Mouse (Mus musculus) gastrocnemius, postnatal 14 days (tissue): ENCODE measurements around the gene Trim17. TPM values are rescaled to one million over a fixed set of nuclear protein-coding genes. Genes with fewer than 3 reads are reported as not detected.

Source experiments
- DNase-seq: peaks from one replicate; pipeline ENCODE4 v3.0.0; 2021; ENCODE audit warnings: mixed read lengths
- intact Hi-C: fragments of 180-260 bp; cut with DNase I; formaldehyde crosslinking; loops from one replicate; pipeline ENCODE4 v1.15.1; 2025; ENCODE audit warnings: low total_unique reads
- total RNA-seq, 2 experiments: library from RNA; stranded (reverse); gene quantifications; 2 replicates each; pipeline ENCODE4 v1.2.3; 2021

The Trim17 gene
- total RNA-seq, 2 experiments from 2014 or later = 0.29 TPM; not detected in 1

GRCm38 (mm10) chr11:58983691-58984341, 29.3 kb downstream of the Trim17 start:
- intact Hi-C loops = no loop called here
- no peak for DNase-seq

DNA sequence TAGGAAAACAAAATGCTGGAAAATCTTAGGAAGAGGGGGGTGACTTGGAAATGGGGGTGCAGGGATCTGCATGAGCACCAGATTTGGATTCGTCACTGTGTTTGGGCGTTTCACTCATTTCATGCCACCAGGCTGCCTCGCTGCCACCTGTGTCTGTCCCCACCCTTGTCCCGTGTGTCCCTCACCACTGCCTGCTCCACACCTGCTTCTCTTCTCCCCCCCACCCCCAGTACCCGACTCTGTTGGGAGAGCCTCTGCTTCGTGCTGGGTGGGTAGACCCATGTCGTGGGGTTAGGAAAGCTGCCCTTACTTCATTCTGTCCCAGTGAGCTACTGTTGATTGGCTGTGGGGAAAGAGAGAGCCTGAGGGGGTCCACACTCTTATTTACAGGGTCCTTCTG, 30.2 kb downstream of the Trim17 start:
- intact Hi-C loops = no loop called here
- DNase-seq = no peak

- DNase-seq = no peak
- intact Hi-C loops = no loop called here
Observed at GRCm38 (mm10) chr11:58985299-58985917, 30.9 kb downstream of the Trim17 start.

- DNase-seq = peak; percentile 0
- intact Hi-C loops = no loop called here
Observed at GRCm38 (mm10) chr11:58989166-58989565, 34.7 kb downstream of the Trim17 start.

DNA sequence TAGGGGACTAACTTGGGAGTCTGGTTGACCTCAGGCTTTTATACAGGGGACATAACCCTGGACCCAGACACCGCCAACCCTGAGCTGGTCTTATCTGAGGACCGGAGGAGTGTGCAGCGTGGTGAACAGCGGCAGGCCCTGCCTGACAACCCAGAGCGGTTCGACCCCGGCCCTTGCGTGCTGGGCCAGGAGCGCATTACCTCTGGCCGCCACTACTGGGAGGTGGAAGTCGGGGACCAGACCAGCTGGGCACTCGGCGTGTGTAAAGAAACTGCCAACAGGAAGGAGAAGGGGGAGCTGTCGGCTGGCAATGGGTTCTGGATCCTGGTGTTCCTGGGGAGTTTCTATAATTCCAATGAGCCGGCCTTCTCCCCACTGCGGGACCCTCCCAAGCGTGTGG, 35.7 kb downstream of the Trim17 start:
- DNase-seq = peak; percentile 16
- intact Hi-C loops = no loop called here

DNA sequence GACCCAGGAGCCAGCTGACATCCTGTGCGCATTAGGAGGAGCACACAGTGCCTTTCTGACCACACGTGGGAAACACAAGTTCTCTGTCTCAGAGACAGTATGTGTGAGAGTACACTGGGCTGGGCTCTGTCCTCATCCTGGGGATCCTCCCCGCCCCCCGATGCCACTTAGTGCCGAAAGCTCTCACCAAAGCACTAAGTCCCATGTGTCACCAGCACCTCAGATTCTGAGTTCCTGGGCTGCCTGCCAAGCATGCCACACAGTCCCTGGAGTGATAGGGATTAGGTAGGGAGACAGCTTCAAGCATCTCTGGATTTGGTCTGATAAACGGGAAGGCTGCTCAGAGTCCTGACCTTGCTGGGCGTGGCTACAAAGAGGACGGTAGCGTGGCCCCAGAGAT, 36.3 kb downstream of the Trim17 start:
- peak; percentile 39 for DNase-seq

DNA sequence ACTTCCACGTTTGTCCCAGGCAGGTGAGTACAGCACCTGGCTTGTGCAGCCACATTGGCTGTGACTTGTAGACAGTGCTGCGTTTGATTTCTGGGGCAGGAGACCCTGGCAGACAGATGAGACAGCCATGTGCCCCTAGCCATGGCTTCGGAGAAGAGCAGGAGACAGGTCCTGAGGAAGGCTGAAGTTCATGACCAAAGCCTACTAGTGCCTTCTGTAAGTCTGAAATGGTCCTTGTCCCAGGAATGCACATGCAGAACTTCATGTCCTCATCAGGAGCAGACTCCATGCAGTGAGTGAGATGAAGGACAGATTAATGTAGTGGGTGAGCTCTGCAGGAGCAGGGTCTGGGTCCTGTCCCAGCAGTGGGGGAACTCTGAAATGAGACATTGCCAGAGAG, 37.4 kb downstream of the Trim17 start:
- DNase-seq = peak; percentile 2
- intact Hi-C loops = no loop called here

More for the DNA sequence above, 36.3 kb downstream of the Trim17 start:
- intact Hi-C loops = no loop called here

- intact Hi-C loops = no loop called here
- DNase-seq = no peak
Observed at GRCm38 (mm10) chr11:58993091-58993670, 38.7 kb downstream of the Trim17 start.

- intact Hi-C loops = no loop called here
- peak; percentile 32 for DNase-seq
Observed at GRCm38 (mm10) chr11:58994337-58994826, 39.9 kb downstream of the Trim17 start.

DNA sequence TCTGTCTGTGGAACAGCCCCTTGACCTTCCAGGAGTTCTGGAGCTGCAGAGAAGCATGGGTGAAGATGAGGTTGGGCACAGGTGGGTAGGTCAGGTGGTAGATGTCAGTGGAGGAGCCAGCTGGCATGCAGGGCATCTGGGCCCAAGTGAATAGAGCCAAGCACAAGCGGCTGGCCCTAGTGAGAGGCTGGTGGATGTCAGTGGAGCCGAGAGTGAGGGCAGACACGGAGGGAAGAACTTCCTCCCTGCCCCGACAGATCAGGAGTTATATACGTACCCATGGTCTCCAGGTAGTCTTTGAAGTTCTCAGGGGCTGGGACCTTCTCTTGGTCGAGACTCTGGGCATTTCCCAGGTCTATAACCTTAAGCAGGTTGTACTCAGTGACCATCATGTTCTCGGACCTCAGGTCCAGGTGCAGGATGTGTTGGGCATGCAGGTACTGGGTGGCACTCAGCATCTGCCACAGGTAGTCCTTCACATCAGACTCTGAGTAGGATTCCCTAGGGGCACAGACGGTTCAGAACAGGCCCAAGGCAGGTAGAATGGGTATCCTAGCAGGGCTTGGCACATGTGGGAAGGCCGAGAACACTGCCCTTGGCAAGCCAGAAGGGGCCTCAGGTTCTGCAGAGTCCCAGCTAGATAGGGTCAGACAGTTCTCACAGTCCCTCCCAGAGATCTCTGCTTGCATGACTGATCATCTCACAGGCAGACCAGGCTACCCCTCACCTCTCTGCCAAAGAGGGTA, 40.7 kb downstream of the Trim17 start:
- intact Hi-C loops = no loop called here

DNA sequence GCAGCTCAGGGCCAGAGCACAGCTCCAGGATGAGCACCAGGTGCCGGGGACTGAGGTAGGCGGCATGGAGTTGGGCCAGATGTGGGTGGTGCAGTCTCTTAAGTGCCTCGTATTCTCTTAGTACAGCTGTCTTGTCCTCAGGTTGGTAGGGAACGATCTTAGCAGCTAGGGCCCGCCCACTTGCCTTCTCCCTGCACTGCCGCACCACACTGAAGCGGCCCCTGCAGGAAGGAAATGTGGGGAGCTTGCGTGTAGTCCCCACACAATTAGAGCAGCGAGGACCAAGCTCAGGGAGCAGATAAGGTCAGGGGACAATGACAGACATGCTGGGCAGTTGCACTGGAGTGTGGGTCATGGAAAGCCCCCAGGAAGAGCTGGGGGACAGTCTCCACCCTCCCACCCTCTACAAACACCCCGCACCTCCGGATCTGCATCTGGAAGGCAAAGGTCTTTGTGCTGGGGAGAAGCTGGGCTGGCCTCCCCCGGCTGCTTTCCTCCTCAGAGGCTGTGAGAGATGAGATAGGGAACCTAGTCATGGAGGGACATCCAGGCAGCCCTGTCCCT, 41.4 kb downstream of the Trim17 start:
- no peak for DNase-seq
- intact Hi-C loops = no loop called here

More for the DNA sequence above, 40.7 kb downstream of the Trim17 start:
- DNase-seq = no peak

DNA sequence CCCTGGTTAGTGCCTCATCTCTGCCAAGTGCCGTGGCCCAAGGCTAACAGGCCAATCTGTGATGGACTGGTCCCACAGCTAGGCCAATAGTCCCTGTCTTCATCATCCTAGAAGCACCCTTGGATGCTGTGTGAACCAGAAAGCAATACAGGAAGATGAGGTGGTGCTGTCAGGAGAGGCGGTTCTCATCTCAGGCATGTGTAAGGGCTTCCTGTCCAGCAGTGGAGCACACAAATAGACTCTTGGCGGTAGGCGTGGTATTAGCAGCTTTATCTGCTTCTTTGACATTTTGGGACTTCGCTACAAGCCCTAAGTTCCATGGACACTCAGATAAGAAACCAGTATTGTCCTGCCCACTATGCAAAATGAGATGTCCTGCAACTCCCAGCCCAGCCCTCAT, 43.1 kb downstream of the Trim17 start:
- intact Hi-C loops = no loop called here
- no peak for DNase-seq

GRCm38 (mm10) chr11:58999158-58999557, 44.7 kb downstream of the Trim17 start:
- intact Hi-C loops = no loop called here
- DNase-seq = no peak

- no peak for DNase-seq
- intact Hi-C loops = no loop called here
Observed at GRCm38 (mm10) chr11:58999830-59000229, 45.3 kb downstream of the Trim17 start.

GRCm38 (mm10) chr11:59000635-59001034, 46.1 kb downstream of the Trim17 start:
- intact Hi-C loops = no loop called here
- no peak for DNase-seq

- no peak for DNase-seq
- intact Hi-C loops = no loop called here
Observed at GRCm38 (mm10) chr11:59002327-59003079, 48.0 kb downstream of the Trim17 start.

GRCm38 (mm10) chr11:59015052-59015451, 60.6 kb downstream of the Trim17 start:
- DNase-seq = peak; percentile 27
- intact Hi-C loops = no loop called here
